Mouse (Mus musculus) forebrain, embryonic 11.5 days (tissue): ENCODE data around the gene Mast4. TPM values are rescaled to one million over a fixed set of nuclear protein-coding genes. Genes with fewer than 3 reads are reported as not detected.

Experiments used
- ATAC-seq: fragments of 200-750 bp; cut with Nextera tagmentation; replicated peaks from 2 replicates; pipeline ENCODE4 v1.8.0; 2017; ENCODE audit warnings: moderate TSS enrichment; ENCODE audit not compliant: low FRiP score
- DNase-seq: peaks from one replicate; pipeline ENCODE4 v3.0.0-alpha.2; 2017; ENCODE audit warnings: low spot score
- H3K27ac ChIP-seq: fragments of 300-500 bp; sonication (generic); 2 replicates; pipeline ENCODE4 v1.5.1; 2014; ENCODE audit warnings: low read depth, low read length
- H3K27me3 ChIP-seq: fragments of 300-500 bp; sonication (generic); 2 replicates; pipeline ENCODE4 v1.6.1; 2014; ENCODE audit warnings: mild to moderate bottlenecking, low read length, mixed read lengths; ENCODE audit not compliant: control insufficient read depth, insufficient read depth
- H3K36me3 ChIP-seq: fragments of 300-500 bp; sonication (generic); 2 replicates; pipeline ENCODE4 v1.6.1; 2014; ENCODE audit warnings: mild to moderate bottlenecking, low read length, moderate library complexity, mixed read lengths; ENCODE audit not compliant: control insufficient read depth, insufficient read depth
- H3K4me1 ChIP-seq: fragments of 300-500 bp; sonication (generic); replicated peaks from 2 replicates; pipeline ENCODE4 v1.6.1; 2014; ENCODE audit warnings: low read length, mixed read lengths; ENCODE audit not compliant: control insufficient read depth, insufficient read depth
- H3K4me2 ChIP-seq: fragments of 300-500 bp; sonication (generic); 2 replicates; pipeline ENCODE4 v1.6.1; 2014; ENCODE audit warnings: low read depth, mild to moderate bottlenecking, low read length, moderate library complexity, mixed read lengths; ENCODE audit not compliant: severe bottlenecking
- H3K4me3 ChIP-seq: fragments of 300-500 bp; sonication (generic); 2 replicates; pipeline ENCODE4 v1.5.1; 2014; ENCODE audit warnings: low read depth, low read length
- H3K9ac ChIP-seq: fragments of 300-500 bp; sonication (generic); 2 replicates; pipeline ENCODE4 v1.6.1; 2014; ENCODE audit warnings: low read length
- H3K9me3 ChIP-seq: fragments of 300-500 bp; sonication (generic); 2 replicates; pipeline ENCODE4 v1.6.1; 2016; ENCODE audit warnings: low read length, mixed read lengths; ENCODE audit not compliant: control insufficient read depth
- WGBS: fragments of 180-500 bp; shearing (Covaris S2); extraction: QIAGEN DNeasy Blood & Tissue Kit; methylation state at CpG from one replicate; pipeline ENCODE4 v1.1.7; 2014; 5-methylcytosine and 5-hydroxymethylcytosine counted together
- polyA plus RNA-seq: library from polyadenylated mRNA; unstranded; fragments of >200 nt; fragmentation: Nextera tagmentation; extraction: Ambion mirVana; gene quantifications from 2 replicates; pipeline ENCODE4 v1.2.1, GENCODE M21; 2014

Mast4 gene
- polyA plus RNA-seq, 1 experiment from 2014 or later: 23.5 TPM

DNA sequence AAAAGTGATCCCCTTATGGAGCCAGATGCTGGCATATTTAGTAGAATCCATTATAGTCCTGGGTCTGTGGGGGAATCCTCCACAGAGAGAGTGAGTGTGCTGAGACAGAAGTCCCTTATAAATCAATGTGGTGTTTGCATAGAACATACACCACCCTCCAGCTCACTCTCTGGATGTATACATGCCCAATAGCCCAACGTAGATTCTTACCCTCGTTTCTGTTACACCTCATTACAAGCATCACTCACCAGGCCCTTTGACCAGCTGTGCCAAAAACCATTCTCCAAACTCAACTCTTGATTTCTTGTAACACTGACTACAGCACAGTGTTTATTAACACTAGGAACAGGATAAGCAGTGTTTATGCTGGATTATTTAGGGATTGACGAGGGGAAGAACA lies 72.2 kb downstream of the Mast4 start:
- Histone ChIP-seq H3K27ac (no peak overlapping the region), H3K4me2 (no peak overlapping the region), H3K9ac (no peak overlapping the region), H3K4me1 (no peaks in the 10 kb centered on the region), H3K9me3 (no peaks in the 10 kb centered on the region), H3K4me3 (no peak overlapping the region), H3K27me3 (no peaks in the 10 kb centered on the region), H3K36me3 (no peaks in the 10 kb centered on the region)
- ATAC-seq (no peak), DNase-seq (no peak)
- 82% methylated on average over 3 of the region's 3 CpGs for WGBS

DNA sequence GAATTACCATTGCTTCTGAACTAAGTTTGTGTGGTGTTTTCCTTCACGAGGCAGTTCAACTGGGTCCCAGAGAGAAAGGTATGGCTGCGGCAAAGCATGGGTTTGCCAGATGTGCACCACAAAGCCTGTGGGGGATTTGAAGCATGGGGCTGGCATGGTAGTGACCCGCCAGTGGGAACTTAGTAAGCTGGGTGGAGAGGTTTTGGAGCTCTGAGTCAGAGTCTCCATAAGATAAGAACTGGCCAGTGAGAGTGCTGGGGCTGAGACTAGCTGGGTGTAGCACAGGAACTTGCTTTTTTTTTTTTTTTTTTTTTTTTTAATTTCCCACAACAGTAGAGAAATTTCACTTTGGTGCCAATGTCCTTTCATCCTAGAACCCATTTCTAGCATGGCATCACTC lies 73.9 kb downstream of the Mast4 start:
- H3K9me3 ChIP-seq: no peaks in the 10 kb centered on the region
- H3K4me2 ChIP-seq: no peak overlapping the region
- no peaks in the 10 kb centered on the region for H3K4me1 ChIP-seq
- no peak overlapping the region for H3K4me3 ChIP-seq
- 88% methylated on average over 3 of the region's 3 CpGs for WGBS
- H3K27me3 ChIP-seq: no peaks in the 10 kb centered on the region
- DNase-seq (no peak), ATAC-seq (no peak)
- H3K36me3 ChIP-seq: no peaks in the 10 kb centered on the region
- no peak overlapping the region for H3K27ac ChIP-seq
- no peak overlapping the region for H3K9ac ChIP-seq

DNA sequence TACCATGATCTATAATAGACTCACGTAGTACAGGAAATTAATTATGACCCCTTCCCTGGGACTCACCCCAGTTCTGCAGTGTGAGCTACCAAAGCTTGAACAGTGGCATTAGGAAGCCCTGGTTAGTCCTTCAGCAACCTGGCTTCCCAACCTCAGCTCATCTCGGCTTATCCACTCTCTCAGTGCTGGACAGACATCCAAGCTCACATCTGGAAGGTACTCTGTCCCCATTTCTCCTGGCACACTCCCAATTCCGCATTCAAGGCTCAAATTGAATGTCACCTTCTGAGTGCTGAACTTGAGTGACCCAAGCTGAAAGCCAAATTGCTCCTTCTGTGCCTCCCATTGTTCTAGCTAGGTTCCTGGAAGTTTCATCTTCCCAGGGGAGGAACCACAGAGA lies 76.2 kb downstream of the Mast4 start:
- ATAC-seq (no peak), DNase-seq (no peak)
- Histone ChIP-seq H3K9me3 (no peaks in the 10 kb centered on the region), H3K27me3 (no peaks in the 10 kb centered on the region), H3K4me3 (no peak overlapping the region), H3K9ac (no peak overlapping the region), H3K36me3 (no peaks in the 10 kb centered on the region), H3K27ac (no peak overlapping the region), H3K4me2 (no peak overlapping the region), H3K4me1 (no peaks in the 10 kb centered on the region)
- 81% methylated on average over 3 of the region's 3 CpGs for WGBS

DNA sequence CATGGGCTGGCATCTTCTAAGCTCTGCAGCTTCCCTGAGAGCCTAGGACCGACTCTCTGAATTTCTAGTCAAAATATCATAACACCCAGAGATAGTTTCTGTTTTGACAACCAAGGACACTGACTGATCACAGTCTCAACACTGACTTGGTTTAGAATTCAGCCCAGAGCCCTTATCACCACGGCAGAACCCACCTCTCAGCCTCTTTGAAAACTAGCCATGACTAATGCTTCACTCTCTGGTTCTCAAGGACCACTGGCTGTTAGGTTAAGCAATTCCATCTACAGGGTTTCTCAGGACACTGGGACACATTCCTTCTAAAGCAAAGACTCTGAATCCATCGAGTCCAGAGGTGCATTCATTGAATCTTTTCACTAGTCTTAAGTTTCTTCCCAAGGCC lies 79.4 kb downstream of the Mast4 start:
- ATAC-seq (no peak), DNase-seq (no peak)
- Histone ChIP-seq H3K36me3 (no peaks in the 10 kb centered on the region), H3K27ac (no peak overlapping the region), H3K4me2 (no peak overlapping the region), H3K4me1 (no peaks in the 10 kb centered on the region), H3K9ac (no peak overlapping the region), H3K9me3 (no peaks in the 10 kb centered on the region), H3K4me3 (no peak overlapping the region), H3K27me3 (no peaks in the 10 kb centered on the region)
- WGBS: 86% methylated on average over 3 of the region's 3 CpGs

DNA sequence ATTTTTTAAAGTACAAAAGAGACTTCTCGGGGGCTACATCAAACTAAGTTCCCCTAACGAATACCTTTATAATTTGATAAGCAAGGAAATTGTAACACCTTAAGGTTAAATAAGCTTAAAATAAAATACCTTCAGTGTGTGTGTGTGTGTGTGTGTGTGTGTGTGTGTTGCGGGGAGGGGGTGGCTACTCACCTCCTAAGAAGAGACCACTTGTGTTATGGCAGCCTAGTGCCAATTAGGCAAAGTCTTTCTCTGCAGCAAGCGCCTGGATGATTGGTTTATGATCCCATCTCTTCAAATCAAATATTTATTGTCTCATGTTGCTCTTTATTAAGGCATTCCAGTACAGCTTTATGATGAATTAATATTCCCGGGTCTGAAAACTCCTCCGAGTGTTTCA lies 81.2 kb downstream of the Mast4 start:
- Histone ChIP-seq H3K4me3 (no peak overlapping the region), H3K27ac (no peak overlapping the region), H3K4me2 (no peak overlapping the region), H3K36me3 (no peaks in the 10 kb centered on the region), H3K9me3 (no peaks in the 10 kb centered on the region), H3K9ac (no peak overlapping the region), H3K4me1 (peaks cover 3% of the 10 kb centered on the region; the same call in 1 of the 2 replicates), H3K27me3 (no peaks in the 10 kb centered on the region)
- ATAC-seq: no peak
- no peak for DNase-seq
- WGBS: 87% methylated on average over 6 of the region's 6 CpGs

DNA sequence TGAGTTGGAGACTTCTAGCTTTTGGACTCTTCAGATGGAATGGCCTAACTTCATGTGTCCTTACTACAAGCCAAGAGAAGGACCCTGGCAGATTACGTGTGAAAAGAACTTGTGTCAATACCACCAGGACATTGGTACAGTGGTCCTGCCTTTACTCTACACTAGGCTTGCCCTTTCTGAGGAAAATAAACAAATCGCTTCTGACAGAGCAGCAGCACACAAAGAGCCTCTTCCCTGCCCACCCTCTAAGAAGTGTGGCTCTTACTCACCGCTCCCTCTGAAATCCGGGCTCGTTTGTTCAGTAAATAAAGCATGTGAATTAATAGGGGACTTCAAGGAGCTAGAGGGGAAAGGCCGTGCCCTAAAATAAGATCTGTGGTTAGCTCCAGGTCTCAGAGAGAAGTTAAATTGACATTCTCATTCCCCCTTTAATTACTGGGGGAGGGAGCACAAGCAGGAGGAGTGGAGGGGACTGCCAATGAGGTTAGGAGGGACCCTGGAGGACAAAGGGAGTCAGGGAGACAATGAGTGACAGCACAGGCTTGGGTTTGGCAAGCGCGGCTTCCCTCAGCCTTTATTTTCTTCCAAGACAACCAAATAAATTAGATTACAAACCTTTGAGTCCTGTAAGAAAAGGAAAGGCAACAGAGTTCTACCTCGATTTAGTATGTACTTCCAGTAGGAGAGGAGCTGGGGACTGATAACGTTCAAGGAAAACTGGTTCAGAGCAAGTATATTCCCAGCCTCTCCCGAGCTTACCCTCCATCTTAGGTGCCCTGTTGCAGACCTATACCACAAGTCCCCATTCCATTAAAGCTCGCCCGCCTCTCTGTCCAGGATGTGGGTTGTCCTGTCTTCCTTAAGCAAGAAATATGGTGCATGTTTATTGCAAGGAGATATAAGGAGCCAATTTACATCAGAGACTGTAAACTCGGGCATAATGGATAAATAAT lies 85.9 kb downstream of the Mast4 start:
- peak overlapping the region; percentile 19; the same call in 1 of the 2 replicates for H3K4me2 ChIP-seq
- 16% methylated on average over 14 of the region's 14 CpGs for WGBS
- ATAC-seq: peak; percentile 88
- peak overlapping the region; percentile 9; the same call in 1 of the 2 replicates for H3K9ac ChIP-seq
- no peaks in the 10 kb centered on the region for H3K36me3 ChIP-seq
- no peak for DNase-seq
- H3K9me3 ChIP-seq: no peaks in the 10 kb centered on the region
- H3K4me1 ChIP-seq: peaks cover 4% of the 10 kb centered on the region; the same call in 1 of the 2 replicates
- no peak overlapping the region for H3K4me3 ChIP-seq
- H3K27ac ChIP-seq: no peak overlapping the region
- no peaks in the 10 kb centered on the region for H3K27me3 ChIP-seq

DNA sequence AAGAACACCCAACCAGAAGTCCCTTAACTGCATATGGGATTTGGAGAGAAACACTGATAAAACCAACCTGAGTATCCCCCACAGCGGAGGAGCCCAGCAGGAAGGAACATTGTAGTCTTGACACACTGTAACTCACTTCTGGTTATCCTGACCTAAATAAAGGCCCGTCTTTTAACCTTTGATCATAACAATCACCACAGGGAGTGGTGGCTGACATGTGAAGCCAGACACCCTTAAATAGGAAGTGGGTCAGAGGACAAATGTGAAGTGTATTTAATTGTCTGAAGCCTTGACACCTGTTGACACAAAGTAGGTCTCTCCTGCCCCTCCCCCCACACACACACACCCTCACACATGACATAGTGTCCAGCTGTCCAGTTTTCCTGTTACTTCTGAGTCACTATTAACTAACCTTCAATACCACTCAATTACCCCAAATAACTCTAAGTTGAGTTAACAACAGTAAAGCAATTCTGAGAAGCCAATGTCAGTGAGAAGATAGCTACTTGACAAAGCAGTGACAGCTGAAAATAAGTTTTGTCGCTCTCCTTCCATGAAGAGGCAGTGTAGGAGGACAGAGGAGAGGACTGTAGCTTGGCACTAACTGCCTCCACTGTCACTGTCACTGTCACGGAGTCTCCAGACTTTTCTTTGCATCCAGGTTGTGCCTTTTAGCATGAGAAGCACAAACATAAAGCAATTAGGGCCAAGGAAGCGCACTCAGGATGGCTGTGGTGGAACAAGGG lies 87.2 kb downstream of the Mast4 start:
- H3K4me2 ChIP-seq: no peak overlapping the region
- H3K27me3 ChIP-seq: no peaks in the 10 kb centered on the region
- no peaks in the 10 kb centered on the region for H3K36me3 ChIP-seq
- H3K9me3 ChIP-seq: no peaks in the 10 kb centered on the region
- 83% methylated on average over 5 of the region's 5 CpGs for WGBS
- no peak overlapping the region for H3K27ac ChIP-seq
- ATAC-seq: no peak
- DNase-seq: no peak
- H3K4me3 ChIP-seq: no peak overlapping the region
- H3K9ac ChIP-seq: no peak overlapping the region
- peaks cover 4% of the 10 kb centered on the region; the same call in 1 of the 2 replicates for H3K4me1 ChIP-seq

- no peak overlapping the region for H3K27ac ChIP-seq
- peaks cover 4% of the 10 kb centered on the region; the same call in 1 of the 2 replicates for H3K4me1 ChIP-seq
- no peaks in the 10 kb centered on the region for H3K27me3 ChIP-seq
- no peaks in the 10 kb centered on the region for H3K9me3 ChIP-seq
- no peaks in the 10 kb centered on the region for H3K36me3 ChIP-seq
- H3K9ac ChIP-seq: no peak overlapping the region
- no peak overlapping the region for H3K4me2 ChIP-seq
- H3K4me3 ChIP-seq: no peak overlapping the region
- no peak for DNase-seq
- no peak for ATAC-seq
- WGBS: 93% methylated on average over 5 of the region's 5 CpGs
These were observed 88.9 kb downstream of the Mast4 start for GRCm38 (mm10) chr13:103245431-103245830.
